Mouse (Mus musculus) neural tube, embryonic 11.5 days (tissue): ENCODE data around the gene Enkur. TPM values are rescaled to one million over a fixed set of nuclear protein-coding genes. Genes with fewer than 3 reads are reported as not detected.

ENCODE experiments used
- polyA plus RNA-seq: library from polyadenylated mRNA; unstranded; fragments of >200 nt; fragmentation: Nextera tagmentation; extraction: Ambion mirVana; gene quantifications from 2 replicates; pipeline ENCODE4 v1.2.1, GENCODE M21; 2014

Enkur gene
- polyA plus RNA-seq, 1 experiment from 2014 or later, result 0.57 TPM

Other genes with a start within 250 kb of the Enkur start
- 49.4 and 50.0 TPM in 2 replicates for gene Arhgap21, start 236.5 kb downstream of the Enkur start, polyA plus RNA-seq
- 15.2 and 18.1 TPM in 2 replicates for gene Thnsl1, start 359 bp upstream of the Enkur start, polyA plus RNA-seq
- 0.25 and 0.30 TPM in 2 replicates for gene Gpr158, start 162.2 kb upstream of the Enkur start, polyA plus RNA-seq